Mouse (Mus musculus): Measurements from ENCODE around the gene Nr2f2.

The Nr2f2 gene

DNA sequence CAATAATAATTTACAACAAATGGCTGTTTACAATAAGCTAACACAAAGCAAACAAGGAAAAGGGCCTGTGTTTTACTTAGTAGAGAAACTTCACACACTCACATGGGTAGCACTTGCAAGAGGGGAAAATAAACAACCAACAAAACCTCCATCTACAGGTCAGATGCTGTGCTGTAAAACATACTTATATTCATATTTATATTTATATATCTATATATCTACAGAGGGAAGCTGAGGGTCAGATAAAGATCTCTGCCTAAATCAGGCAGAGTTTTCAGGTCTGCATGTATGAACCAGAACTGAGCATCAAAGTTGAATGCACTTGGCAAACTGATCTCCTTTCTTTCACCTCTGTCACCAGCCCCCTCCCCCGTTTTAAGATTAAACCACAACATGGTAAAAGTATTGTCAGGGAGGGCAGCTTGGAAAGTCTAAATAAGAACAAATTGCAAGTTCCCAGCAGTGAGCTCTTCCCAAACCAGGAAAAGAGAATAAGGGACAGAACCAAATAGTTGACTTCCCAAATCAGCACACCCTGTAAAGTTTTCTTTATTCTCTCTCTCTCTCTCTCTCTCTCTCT lies 14.5 kb downstream of the Nr2f2 start:
- DNase-seq (ENCODE audit: extremely low spot score), result no peak

DNA sequence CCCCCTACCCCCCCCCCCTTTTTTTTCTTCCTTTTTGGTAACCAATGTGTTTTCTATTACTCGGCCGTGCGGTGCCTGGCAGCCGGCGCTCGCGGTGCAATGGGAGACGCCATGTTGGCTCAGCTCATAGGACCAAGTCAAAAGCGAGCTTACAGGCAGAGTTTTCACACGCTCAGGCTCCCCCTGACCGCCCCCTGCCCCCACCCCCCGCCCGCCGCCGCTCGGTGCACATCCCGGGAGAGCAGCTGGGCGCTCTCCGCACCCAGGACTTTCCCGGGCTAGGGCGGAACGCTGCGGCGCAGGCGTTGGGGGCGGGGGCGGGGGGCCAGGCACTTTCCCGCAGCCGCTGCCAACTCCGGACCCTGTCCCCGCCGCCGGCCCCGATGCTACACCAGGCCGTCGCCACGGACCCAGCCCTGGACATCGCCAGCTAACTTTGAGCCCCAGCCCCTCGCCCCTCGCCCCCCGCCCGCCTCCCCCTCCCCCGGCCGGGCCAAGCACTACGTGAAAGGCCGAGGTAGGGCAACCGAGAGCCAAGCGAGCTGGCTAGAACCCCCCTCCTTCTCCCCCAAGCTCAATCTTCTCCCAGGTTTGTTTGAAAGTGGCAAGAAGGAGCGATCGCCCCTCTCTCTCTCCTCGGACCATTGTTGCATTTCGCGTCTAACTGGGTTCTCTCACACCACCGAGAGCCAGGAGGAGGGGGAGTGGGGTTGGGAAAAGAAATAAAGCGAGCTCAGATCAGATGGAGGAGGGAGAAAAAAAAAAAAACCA lies 15.6 kb downstream of the Nr2f2 start:
- DNase-seq (ENCODE audit: extremely low spot score), result peak; percentile 84

DNA sequence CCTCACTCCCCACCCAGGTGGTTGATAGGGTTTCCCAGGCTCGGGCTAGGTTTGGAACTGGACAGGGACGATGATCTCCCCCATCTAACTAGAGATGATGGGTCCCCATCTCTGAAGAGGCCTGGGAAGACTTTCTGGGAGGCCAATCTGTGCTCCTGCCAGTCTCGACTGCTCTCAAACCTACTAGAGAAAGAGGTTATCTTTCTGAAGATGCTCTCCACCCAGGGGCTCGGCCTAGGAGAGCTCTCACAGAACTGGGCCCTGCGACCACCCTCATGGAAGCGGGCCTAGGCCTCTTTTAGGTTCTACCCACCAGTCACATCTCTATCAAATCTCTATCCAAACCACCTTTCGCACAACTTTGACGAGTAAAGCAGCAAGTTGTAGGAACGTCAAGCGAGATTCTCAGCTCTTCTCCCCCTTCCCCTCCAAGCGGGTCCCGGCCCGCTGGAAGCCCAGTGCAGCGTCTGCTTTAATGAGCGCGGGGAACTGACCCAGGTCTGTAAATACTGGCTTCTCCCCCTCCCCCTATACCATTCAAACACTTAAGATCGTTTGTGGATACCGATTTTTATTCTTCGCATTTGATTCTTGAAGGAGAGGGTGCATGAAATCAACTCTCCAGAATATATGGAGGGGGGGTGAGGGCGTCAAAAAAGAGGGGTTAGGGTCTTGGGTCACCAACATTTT lies 16.4 kb downstream of the Nr2f2 start:
- no peak for DNase-seq (ENCODE audit: extremely low spot score)

DNA sequence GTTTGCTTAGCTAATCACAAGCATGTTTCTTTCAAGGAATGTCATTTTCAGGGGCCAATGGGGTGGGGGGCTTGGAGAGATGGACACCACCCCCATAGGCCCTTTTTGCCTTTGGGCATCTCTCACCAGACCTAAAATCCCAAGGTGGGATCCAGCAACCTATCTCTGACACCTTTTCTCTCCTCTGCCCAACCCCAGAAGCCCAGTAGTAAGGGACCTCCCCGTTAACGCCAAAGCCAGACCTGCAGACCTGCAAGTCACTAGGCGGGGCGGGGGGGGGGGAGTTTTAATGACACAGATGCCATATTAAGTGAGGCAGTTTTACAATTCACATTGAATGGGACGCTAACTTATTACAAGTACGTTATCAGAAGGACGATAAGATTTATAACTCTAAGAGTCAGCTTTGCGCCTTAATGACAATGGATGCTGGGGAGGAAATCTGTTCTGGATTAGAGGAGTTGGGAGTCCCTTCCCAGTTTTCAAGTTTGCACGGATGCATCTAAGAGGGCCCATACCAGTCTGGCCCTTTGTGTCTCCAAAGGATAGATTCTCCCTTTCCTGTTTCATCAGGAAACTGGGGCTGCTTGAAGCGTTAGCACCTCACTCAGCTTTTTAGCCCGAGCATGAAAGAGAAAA lies 17.4 kb downstream of the Nr2f2 start:
- DNase-seq (ENCODE audit: extremely low spot score), result peak; percentile 70

DNA sequence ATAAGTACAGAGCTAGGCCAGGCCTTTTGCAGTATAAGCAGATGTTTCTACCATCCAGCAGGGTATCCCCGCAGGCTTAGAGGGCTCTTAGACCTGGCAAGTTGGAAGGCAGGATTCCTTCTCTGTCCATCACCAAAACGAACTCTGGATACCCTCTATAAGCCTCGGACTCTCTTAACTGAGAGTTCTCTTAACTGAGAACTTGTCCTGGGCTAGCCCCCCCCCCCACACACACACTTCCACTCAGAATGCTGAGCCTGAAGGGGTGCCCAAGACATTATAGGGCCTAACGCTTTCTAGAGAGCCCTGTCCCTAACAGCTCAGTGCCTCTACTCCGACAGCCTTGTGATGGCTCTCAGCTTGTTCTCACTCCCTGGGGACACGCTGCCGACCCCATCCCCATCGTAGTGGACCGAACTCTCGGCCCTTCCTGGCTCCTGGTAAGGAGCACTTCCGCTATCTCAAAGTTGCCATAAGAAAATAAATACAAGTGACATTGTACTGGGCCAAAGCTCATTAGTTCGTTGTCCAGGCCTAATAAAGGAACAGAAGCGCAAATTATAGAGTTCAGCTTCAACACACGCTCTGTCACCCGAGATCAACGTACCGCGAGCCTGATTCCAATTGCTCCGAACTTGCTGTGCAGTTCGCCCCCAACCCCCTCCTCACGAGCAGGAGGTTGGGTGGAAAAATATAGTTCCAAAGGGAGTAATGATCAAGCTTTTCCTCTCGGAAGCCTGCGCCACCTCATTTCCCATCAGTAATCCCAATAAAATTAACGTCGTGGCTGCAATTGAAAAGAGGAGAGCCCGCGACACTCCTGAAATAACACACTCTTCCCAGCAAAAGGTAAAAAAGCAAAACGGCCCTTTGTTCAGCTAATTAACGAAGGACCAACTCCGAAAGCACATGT lies 18.2 kb downstream of the Nr2f2 start:
- DNase-seq (ENCODE audit: extremely low spot score), result no peak

DNA sequence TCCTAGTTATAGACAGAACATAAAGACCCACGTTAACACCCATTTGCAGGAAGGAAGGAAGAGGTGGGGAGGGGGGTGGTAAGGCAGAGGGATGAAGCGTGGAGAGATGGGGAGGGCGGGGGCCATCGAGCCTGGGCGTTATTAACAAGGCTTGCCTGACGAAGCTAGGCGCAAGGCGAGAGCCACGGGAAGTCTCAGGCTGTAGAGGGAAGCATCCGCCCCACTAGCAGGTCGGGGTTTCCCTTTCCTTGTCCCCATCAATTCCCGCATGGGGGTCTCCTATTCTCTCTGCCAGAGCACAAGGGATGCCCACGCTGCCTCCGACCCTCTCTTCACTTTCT lies 18.9 kb downstream of the Nr2f2 start:
- DNase-seq (ENCODE audit: extremely low spot score), result no peak

DNA sequence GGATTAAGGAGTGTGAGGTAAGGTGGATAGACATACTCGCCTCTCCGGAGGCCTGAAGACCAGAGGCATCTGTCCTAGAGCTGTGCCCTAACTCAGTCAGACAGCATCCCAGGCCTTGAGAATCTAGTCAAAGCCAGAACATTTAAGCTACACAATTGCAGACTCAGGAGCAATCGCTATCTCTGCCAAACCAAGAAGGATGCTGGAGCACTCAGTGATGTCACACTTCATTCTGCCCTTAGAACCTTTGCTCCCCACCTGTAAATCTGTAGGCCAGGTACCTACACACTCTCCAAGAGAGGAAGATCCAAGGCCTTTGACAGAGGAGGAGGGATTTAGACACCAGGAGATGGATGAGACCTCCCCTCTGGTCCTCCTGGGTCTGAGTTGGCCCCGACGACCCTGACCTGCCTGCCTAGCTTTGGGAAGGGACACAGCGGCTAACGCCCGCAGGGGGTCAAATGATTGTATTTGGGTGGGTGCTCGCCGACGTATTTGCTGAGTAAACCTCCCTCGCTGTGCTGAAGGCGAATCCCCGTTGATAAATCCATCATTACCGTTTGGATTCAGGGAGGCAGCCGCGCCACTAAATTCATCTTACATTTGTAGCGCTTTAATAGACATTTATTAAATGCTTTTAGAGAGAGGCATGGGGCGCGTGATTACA lies 19.5 kb downstream of the Nr2f2 start:
- DNase-seq (ENCODE audit: extremely low spot score), result no peak

DNA sequence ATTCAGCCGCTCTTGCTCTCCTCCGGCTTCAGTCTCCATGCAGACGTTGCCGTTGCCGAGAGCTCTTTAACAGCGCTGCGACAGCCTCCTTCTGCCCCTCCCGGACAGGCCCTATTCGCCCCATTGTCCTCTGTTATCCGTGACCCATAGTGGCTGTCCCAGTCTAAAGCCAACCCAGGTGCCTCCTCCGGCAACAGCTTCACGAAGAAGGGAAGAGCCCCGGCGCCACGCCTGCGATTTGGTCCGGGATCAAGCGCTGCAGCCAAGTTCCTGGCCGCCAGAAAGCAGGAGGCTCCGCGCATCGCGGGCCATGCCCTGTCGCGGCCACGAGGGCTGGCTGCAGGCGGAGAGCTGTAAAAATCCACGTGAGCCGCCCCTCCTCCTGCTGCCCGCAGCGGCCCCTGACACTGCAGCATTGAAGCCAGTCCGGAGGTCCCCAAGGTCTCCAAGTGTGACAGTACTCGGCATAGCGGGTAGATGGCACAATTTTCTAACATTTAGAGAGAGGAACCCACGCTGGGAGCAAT lies 20.5 kb downstream of the Nr2f2 start:
- peak; percentile 87 for DNase-seq (ENCODE audit: extremely low spot score)

DNA sequence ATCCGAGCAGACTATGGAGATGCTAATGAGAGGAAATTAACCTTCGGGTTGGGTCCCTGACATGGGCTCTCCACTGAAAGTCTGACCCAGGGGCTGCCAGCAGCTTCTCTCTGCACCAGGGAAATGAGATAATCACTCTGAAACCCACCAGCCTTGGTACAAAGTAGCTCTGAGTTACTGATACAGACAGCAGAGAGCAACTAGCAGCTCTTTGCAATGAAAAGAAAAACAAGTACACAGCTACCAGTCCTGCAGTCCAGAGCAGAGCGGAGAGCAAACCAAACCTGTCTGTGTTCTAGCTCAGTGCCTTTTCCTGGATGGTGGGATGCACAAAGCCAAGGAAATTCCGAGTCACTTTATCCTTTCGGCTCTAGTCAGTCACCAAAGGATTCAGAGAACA lies 23.1 kb downstream of the Nr2f2 start:
- peak; percentile 26 for DNase-seq (ENCODE audit: extremely low spot score)

DNA sequence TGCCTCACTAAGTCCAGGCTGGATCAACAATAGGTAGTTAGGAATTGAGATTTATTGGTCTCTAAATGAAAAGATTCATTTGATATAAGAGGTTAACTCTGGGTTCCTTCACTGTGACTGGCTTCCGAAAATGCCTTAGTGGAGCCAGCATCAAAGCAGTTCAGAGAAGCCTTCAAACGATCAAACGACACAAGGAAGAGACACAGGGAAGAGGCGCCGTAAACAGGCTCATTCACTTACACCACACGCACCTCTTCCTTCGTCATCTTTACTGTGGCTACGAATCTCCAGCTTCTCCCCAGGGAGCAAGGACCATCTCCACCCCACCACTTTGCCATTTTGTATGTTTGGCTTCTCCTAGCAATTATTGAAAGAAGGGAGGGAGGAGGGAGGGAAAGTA lies 23.8 kb downstream of the Nr2f2 start:
- DNase-seq (ENCODE audit: extremely low spot score), result peak; percentile 26

DNA sequence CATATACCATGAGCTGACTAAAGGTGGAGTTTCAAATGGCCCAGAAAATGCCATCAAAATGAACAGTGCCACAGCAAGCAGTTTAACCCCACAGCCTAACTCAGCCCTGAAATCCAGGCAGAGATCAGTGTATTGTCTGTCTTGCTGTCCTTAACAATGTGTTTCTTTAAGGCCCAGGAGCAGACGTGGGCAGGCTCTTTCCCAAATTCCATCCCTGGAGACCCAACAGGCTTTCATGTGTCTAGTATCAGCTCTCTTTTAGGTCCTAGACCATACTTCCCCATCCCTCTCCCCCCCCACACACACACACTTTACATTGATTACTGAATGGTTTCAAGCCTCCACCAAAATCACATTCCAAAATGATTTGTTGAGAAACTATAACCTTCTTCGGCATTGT lies 24.5 kb downstream of the Nr2f2 start:
- DNase-seq (ENCODE audit: extremely low spot score), result peak; percentile 28

DNA sequence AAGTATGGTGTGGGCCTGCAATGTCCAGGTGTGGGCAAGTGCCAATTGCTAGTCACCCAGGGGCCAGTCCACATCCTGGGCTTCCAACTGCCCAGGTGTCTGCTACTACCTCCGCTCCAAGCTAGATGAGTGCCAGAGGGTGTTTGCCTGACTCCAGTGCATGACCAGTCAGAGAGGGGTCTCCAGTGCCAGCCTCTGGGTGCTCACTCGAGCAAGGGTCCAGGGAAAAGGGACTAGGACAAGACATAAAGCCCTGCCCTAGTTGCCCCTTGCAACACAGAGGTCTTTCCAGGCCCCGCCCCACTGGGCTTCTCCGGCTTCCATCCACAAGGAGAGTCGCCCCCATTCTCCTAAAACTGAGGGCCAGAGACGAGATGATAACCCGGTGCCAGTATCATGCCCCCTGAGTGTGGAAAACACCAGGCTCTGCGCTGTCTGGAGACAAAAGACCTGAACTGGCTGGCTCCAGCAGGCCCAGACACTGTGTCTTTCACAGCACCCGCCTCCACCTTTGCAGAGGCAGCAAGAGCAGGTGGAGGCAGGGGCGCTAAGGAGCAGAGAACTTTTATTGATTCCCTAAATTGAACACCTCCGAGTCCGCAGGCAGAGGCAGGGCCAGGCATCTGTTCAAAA lies 26.4 kb downstream of the Nr2f2 start:
- DNase-seq (ENCODE audit: extremely low spot score), result peak; percentile 7

DNA sequence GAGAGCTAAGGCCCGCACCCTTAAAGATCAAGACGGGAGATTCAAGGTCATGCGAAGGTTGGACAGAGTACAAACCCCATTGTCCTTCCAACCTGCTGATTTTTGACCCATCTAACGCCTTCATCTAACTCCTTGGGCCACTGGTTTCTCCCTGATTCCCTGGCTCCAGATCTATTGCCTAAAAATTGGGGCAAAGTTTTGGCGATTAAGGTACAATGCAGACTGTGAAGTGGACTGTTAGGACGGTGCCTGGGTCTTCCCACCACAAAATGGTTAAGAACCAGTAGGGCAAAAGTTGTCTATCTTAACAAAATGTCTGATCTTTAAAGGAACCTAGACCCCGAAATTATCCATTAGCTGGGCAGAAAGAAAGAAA lies 28.3 kb downstream of the Nr2f2 start:
- no peak for DNase-seq (ENCODE audit: extremely low spot score)

DNA sequence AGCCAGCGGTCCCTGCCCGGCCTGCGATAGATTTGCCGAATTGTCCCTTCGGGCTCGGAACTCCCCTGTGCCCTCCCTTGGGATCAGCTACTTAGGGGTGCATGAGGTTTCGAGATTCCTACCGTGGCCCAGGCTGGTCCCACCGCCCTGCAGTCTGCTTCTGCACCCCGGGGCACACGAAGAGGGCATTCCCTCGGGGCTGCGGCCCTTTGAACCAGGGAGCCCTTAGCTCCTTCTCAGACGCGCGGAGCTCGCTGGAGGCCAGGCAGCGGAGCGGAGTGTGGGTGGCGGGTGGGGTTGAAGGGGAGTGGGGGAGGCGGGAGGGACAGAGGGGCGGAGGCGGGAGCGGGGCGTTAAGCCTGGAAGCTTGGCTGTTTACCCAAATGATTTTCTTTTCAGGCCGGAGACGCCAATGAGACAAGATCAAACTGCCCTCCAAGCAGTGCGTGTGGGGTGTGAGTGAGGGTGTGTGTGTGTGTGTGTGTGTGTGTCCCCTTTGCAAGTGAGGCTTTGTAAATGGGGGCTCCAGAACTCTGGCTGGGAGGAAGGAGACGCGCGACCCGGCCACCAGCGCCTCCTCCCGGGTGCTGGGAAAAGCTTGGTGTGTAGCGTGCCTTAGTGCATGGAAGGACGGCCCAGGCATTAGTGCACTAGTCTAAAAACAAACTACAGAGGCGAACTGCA lies 28.8 kb downstream of the Nr2f2 start:
- DNase-seq (ENCODE audit: extremely low spot score), result peak; percentile 72

DNA sequence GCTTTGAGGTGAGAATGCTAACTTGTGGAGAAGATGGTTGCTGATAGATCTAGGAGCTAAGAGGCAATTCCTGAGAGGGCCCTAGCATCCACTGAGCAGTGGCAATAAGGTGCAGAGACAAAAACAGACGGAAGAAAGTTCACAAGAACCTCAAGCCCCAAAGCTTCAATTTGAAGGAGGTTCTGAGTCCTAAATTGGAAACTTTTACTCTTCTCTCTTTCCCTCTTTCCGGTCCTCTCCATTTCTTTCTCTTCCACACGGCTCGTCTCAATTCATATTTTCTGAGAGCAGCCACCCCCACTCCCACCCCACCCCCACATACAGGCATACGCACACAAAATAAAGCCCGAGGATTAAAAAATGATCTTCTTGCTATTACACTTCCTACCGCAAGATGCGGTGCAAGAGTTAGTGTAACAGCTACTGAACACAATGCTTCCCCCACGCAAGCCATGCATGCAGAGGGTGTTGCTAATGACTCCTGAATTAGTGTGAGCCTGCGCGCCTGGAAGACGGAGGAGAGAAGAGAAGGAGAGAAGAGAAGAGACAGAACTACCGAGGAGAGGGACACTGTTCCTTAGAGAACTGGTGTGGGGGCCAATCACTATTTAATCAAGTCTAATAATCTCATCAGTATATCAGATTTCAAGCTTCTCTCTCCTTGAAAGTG lies 29.8 kb downstream of the Nr2f2 start:
- peak; percentile 30 for DNase-seq (ENCODE audit: extremely low spot score)

DNA sequence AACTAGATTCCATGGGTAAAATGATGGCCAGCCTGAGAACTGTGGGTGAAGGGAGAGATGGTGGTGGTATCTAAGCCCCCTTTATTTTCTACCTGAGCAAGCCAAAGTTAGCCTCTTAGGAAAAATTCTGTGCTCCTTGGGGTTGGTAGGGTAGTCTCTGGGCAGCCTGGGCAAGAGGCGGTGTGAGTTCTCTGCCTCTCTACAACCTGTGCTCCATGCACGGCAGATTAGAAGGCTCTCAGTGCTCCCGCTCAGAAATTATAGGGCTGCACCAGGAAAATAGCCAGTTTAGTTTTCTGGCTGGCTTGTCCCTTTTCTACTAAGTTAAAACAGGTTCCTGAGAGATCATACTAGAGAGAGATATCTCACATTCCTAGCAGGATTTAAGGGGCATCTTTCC lies 30.4 kb downstream of the Nr2f2 start:
- peak; percentile 18 for DNase-seq (ENCODE audit: extremely low spot score)

DNA sequence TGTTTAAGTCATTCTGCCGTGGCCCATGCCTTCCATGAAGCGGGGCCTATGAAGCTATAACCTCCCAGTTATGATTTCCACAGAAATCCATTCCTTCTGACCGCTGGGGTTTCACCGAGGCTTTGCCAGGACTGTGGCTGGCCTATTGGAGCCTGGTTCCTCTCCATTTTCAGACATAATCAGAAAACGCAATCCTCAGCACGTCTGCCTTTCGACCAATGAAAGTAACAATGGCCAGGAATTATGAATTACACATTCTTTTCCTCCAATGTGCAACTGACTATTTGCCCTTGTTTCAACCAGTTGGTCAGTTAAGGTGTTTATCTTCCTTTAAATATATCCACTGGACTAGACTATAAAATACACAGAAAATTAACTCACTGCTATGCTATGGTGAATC lies 31.1 kb downstream of the Nr2f2 start:
- DNase-seq (ENCODE audit: extremely low spot score), result no peak

DNA sequence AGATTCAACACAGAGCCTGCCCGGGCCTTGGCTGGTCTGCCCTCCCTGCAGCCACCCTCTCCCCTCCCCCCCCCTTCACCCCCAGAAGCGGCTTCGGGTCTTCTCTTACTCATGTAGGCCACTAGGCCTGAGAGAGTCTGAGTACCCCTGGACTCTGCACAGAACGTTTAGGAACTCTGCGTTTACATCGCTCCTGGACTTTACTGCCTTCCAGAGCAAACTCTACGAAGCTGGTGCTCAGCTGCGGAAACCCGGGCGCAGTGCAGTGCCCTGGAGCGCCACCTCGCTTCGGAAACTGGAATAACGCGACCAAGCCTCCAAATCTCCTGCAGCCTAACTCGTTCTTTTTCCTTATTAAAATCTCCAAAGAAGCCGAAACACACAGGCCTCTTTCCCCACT lies 31.7 kb downstream of the Nr2f2 start:
- peak; percentile 86 for DNase-seq (ENCODE audit: extremely low spot score)

DNA sequence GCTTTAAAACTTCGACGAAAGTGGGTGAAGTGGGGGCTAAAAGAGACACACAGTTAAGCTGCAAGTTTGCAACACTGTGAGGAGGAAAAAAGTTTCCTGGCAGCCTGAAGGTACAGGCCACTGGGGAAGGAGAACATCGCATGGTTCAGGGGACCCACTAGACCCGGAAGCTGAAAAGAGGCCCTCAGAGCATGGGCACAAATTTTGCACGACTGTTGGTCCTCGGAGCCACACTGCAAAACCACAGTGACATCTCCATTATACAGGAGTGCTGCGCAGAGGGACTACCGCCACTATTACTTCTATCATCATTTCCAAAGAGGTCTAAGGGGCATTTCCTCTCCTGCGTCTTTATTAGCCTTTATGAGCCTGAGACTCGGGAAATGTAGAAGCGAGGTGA lies 32.7 kb downstream of the Nr2f2 start:
- DNase-seq (ENCODE audit: extremely low spot score), result peak; percentile 24
